Mouse (Mus musculus) forebrain, embryonic 12.5 days (tissue): ENCODE results near the gene Ncln. TPM values are rescaled to one million over a fixed set of nuclear protein-coding genes. Genes with fewer than 3 reads are reported as not detected.
"Not testable (repeated sequence)": the region's sequence is repeated elsewhere in the genome, so short reads cannot be mapped to it uniquely, and the experiment has no call there.

Experiments
- ATAC-seq: fragments of 200-750 bp; cut with Nextera tagmentation; 2 replicates; pipeline ENCODE4 v1.8.0; 2017; ENCODE audit warnings: moderate TSS enrichment; ENCODE audit not compliant: low FRiP score
- H3K27ac ChIP-seq: fragments of 300-500 bp; sonication (generic); 2 replicates; pipeline ENCODE4 v1.5.1; 2016; ENCODE audit warnings: mild to moderate bottlenecking
- H3K27me3 ChIP-seq: fragments of 300-500 bp; sonication (generic); 2 replicates; pipeline ENCODE4 v1.6.1; 2016; ENCODE audit warnings: mild to moderate bottlenecking
- H3K36me3 ChIP-seq: fragments of 300-500 bp; sonication (generic); replicated peaks from 2 replicates; pipeline ENCODE4 v1.6.1; 2016; ENCODE audit warnings: mild to moderate bottlenecking
- H3K4me1 ChIP-seq: fragments of 300-500 bp; sonication (generic); 2 replicates; pipeline ENCODE4 v1.6.1; 2016
- H3K4me2 ChIP-seq: fragments of 300-500 bp; sonication (generic); 2 replicates; pipeline ENCODE4 v1.6.1; 2016; ENCODE audit warnings: mild to moderate bottlenecking, moderate library complexity
- H3K4me3 ChIP-seq: fragments of 300-500 bp; sonication (generic); replicated peaks from 2 replicates; pipeline ENCODE4 v1.5.1; 2016; ENCODE audit warnings: mild to moderate bottlenecking
- H3K9ac ChIP-seq: fragments of 300-500 bp; sonication (generic); 2 replicates; pipeline ENCODE4 v1.6.1; 2016; ENCODE audit warnings: mild to moderate bottlenecking
- H3K9me3 ChIP-seq: fragments of 300-500 bp; sonication (generic); 2 replicates; pipeline ENCODE4 v1.6.1; 2016
- WGBS: fragments of 180-500 bp; shearing (Covaris S2); methylation state at CpG from one replicate; pipeline ENCODE4 v1.1.7; 2016; 5-methylcytosine and 5-hydroxymethylcytosine counted together
- polyA plus RNA-seq: library from polyadenylated mRNA; unstranded; fragments of >200 nt; fragmentation: Nextera tagmentation; extraction: Ambion mirVana; gene quantifications from 2 replicates; pipeline ENCODE4 v1.2.1, GENCODE M21; 2016

Ncln gene
- polyA plus RNA-seq, 1 experiment from 2014 or later, result 66.6 TPM

- no peak for ATAC-seq
- no peak overlapping the region for H3K27ac ChIP-seq
- no peaks in the 10 kb centered on the region for H3K36me3 ChIP-seq
- H3K4me3 ChIP-seq, result no peak overlapping the region
- H3K4me1 ChIP-seq, result no peaks in the 10 kb centered on the region
- H3K4me2 ChIP-seq, result no peak overlapping the region
- no peak overlapping the region for H3K9ac ChIP-seq
- 63% methylated on average over 12 of the region's 12 CpGs for WGBS
- H3K9me3 ChIP-seq, result no peaks in the 10 kb centered on the region
- peaks cover 97% of the 10 kb centered on the region for H3K27me3 ChIP-seq
Measured at GRCm38 (mm10) chr10:81456983-81457563, 39.1 kb downstream of the Ncln start.

GRCm38 (mm10) chr10:81455181-81455895 lies 40.9 kb downstream of the Ncln start, which contains the start of gene Nfic:
TSS of gene Nfic (minus strand) at chr10:81455635.
- WGBS, result 69% methylated on average over 28 of the region's 28 CpGs
- no peak for ATAC-seq

GRCm38 (mm10) chr10:81454106-81454505 lies 42.1 kb downstream of the Ncln start:
- no peak overlapping the region for H3K9ac ChIP-seq
- no peak overlapping the region for H3K4me3 ChIP-seq
- no peak overlapping the region for H3K27ac ChIP-seq
- ATAC-seq, result no peak
- no peaks in the 10 kb centered on the region for H3K9me3 ChIP-seq
- 80% methylated on average over 2 of the region's 2 CpGs for WGBS
- peaks cover 91% of the 10 kb centered on the region for H3K27me3 ChIP-seq
- no peaks in the 10 kb centered on the region for H3K4me1 ChIP-seq
- H3K4me2 ChIP-seq, result no peak overlapping the region
- H3K36me3 ChIP-seq, result no peaks in the 10 kb centered on the region

More at GRCm38 (mm10) chr10:81455181-81455895, 40.9 kb downstream of the Ncln start, which contains the start of gene Nfic:
- Histone ChIP-seq H3K9me3 (no peaks in the 10 kb centered on the region), H3K4me3 (no peak within 1 kb of the TSS), H3K4me2 (no peak within 1 kb of the TSS), H3K36me3 (no peaks in the 10 kb centered on the region), H3K27me3 (peaks cover 97% of the 10 kb centered on the region), H3K9ac (no peak within 1 kb of the TSS), H3K27ac (no peak within 1 kb of the TSS), H3K4me1 (no peaks in the 10 kb centered on the region)

- Histone ChIP-seq H3K9me3 (no peaks in the 10 kb centered on the region), H3K36me3 (no peaks in the 10 kb centered on the region), H3K27me3 (peaks cover 87% of the 10 kb centered on the region), H3K9ac (no peak overlapping the region), H3K27ac (no peak overlapping the region), H3K4me1 (no peaks in the 10 kb centered on the region), H3K4me3 (no peak overlapping the region), H3K4me2 (no peak overlapping the region)
- no peak for ATAC-seq
- WGBS, result 3% methylated on average over 14 of the region's 14 CpGs
Measured at GRCm38 (mm10) chr10:81452947-81453288, 43.3 kb downstream of the Ncln start.

GRCm38 (mm10) chr10:81452237-81452946 lies 43.8 kb downstream of the Ncln start:
- Histone ChIP-seq H3K4me3 (no peak overlapping the region), H3K27me3 (peaks cover 81% of the 10 kb centered on the region), H3K4me1 (no peaks in the 10 kb centered on the region), H3K9me3 (no peaks in the 10 kb centered on the region), H3K4me2 (no peak overlapping the region), H3K36me3 (no peaks in the 10 kb centered on the region), H3K27ac (no peak overlapping the region), H3K9ac (no peak overlapping the region)
- 9% methylated on average over 36 of the region's 36 CpGs for WGBS
- no peak for ATAC-seq

GRCm38 (mm10) chr10:81451365-81451745 lies 44.8 kb downstream of the Ncln start:
- WGBS, result 71% methylated on average over 6 of the region's 6 CpGs
- H3K9me3 ChIP-seq, result no peaks in the 10 kb centered on the region
- H3K4me3 ChIP-seq, result no peak overlapping the region
- H3K4me2 ChIP-seq, result no peak overlapping the region
- no peaks in the 10 kb centered on the region for H3K36me3 ChIP-seq
- ATAC-seq, result no peak
- H3K27ac ChIP-seq, result no peak overlapping the region
- H3K4me1 ChIP-seq, result no peaks in the 10 kb centered on the region
- no peak overlapping the region for H3K9ac ChIP-seq
- H3K27me3 ChIP-seq, result peaks cover 76% of the 10 kb centered on the region

- H3K9ac ChIP-seq, result no peak overlapping the region
- H3K4me3 ChIP-seq, result no peak overlapping the region
- H3K4me2 ChIP-seq, result no peak overlapping the region
- no peaks in the 10 kb centered on the region for H3K4me1 ChIP-seq
- no peaks in the 10 kb centered on the region for H3K36me3 ChIP-seq
- H3K27ac ChIP-seq, result no peak overlapping the region
- 61% methylated on average over 9 of the region's 9 CpGs for WGBS
- peaks cover 71% of the 10 kb centered on the region for H3K27me3 ChIP-seq
- no peaks in the 10 kb centered on the region for H3K9me3 ChIP-seq
- ATAC-seq, result 0 out of 2 replicates have a peak, but pooled peaks have one; percentile 2
Measured at GRCm38 (mm10) chr10:81450641-81451364, 45.4 kb downstream of the Ncln start.

GRCm38 (mm10) chr10:81450140-81450539 lies 46.1 kb downstream of the Ncln start:
- H3K9ac ChIP-seq, result no peak overlapping the region
- peak; percentile 78 for ATAC-seq
- no peak overlapping the region for H3K4me2 ChIP-seq
- 2% methylated on average over 7 of the region's 7 CpGs for WGBS
- peaks cover 64% of the 10 kb centered on the region for H3K27me3 ChIP-seq
- H3K27ac ChIP-seq, result no peak overlapping the region
- no peaks in the 10 kb centered on the region for H3K36me3 ChIP-seq
- no peak overlapping the region for H3K4me3 ChIP-seq
- no peaks in the 10 kb centered on the region for H3K4me1 ChIP-seq
- no peaks in the 10 kb centered on the region for H3K9me3 ChIP-seq

GRCm38 (mm10) chr10:81445516-81445915 lies 50.7 kb downstream of the Ncln start:
- WGBS, result 42% methylated on average over 2 of the region's 2 CpGs
- not testable (repeated sequence) for H3K27ac ChIP-seq, H3K4me2 ChIP-seq, H3K36me3 ChIP-seq, H3K9ac ChIP-seq, ATAC-seq, H3K4me1 ChIP-seq, H3K9me3 ChIP-seq, H3K4me3 ChIP-seq
- H3K27me3 ChIP-seq, result peaks cover 24% of the 10 kb centered on the region

- H3K9ac ChIP-seq, result no peak overlapping the region
- H3K4me3 ChIP-seq, result no peak overlapping the region
- peaks cover 18% of the 10 kb centered on the region for H3K27me3 ChIP-seq
- no peaks in the 10 kb centered on the region for H3K36me3 ChIP-seq
- H3K4me1 ChIP-seq, result no peaks in the 10 kb centered on the region
- ATAC-seq, result no peak
- no peak overlapping the region for H3K27ac ChIP-seq
- H3K4me2 ChIP-seq, result no peak overlapping the region
- no peaks in the 10 kb centered on the region for H3K9me3 ChIP-seq
Measured at GRCm38 (mm10) chr10:81441019-81441418, 55.2 kb downstream of the Ncln start.
